Mouse (Mus musculus) hindbrain, postnatal 0 days (tissue): ENCODE data around the gene Zeb2. TPM values are rescaled to one million over a fixed set of nuclear protein-coding genes. Genes with fewer than 3 reads are reported as not detected.

Source experiments
- ATAC-seq: fragments of 200-750 bp; cut with Nextera tagmentation; 2 replicates; pipeline ENCODE4 v1.8.0; 2017; ENCODE audit warnings: mild to moderate bottlenecking, moderate TSS enrichment, moderate library complexity
- DNase-seq: peaks from one replicate; pipeline ENCODE4 v3.0.0-alpha.2; 2015; ENCODE audit warnings: low spot score
- H3K27ac ChIP-seq: fragments of 300-500 bp; sonication (generic); 2 replicates; pipeline ENCODE4 v1.5.1; 2014; ENCODE audit warnings: mild to moderate bottlenecking
- H3K27me3 ChIP-seq: fragments of 300-500 bp; sonication (generic); 2 replicates; pipeline ENCODE4 v1.6.1; 2014; ENCODE audit warnings: low read length, mixed read lengths; ENCODE audit not compliant: insufficient read depth
- H3K36me3 ChIP-seq: fragments of 300-500 bp; sonication (generic); 2 replicates; pipeline ENCODE4 v1.6.1; 2014; ENCODE audit warnings: low read length, mixed read lengths; ENCODE audit not compliant: insufficient read depth
- H3K4me1 ChIP-seq: fragments of 300-500 bp; sonication (generic); 2 replicates; pipeline ENCODE4 v1.6.1; 2014; ENCODE audit warnings: antibody characterized with exemption, low read length, mixed read lengths; ENCODE audit not compliant: insufficient read depth
- H3K4me2 ChIP-seq: fragments of 300-500 bp; sonication (generic); 2 replicates; pipeline ENCODE4 v1.6.1; 2014; ENCODE audit warnings: low read depth, mild to moderate bottlenecking, low read length, moderate library complexity, mixed read lengths
- H3K4me3 ChIP-seq: fragments of 300-500 bp; sonication (generic); 2 replicates; pipeline ENCODE4 v1.5.1; 2014; ENCODE audit warnings: low read length
- H3K9ac ChIP-seq: fragments of 300-500 bp; sonication (generic); replicated peaks from 2 replicates; pipeline ENCODE4 v1.6.1; 2014; ENCODE audit warnings: mild to moderate bottlenecking, low read length, moderate library complexity, mixed read lengths
- H3K9me3 ChIP-seq: fragments of 300-500 bp; sonication (generic); 2 replicates; pipeline ENCODE4 v1.6.1; 2016; ENCODE audit warnings: low read length, mixed read lengths
- CTCF ChIP-seq: IDR thresholded peaks from 2 replicates; pipeline ENCODE4 v1.5.1; 2016; ENCODE audit warnings: antibody characterized with exemption, control low read depth, low read depth
- WGBS: fragments of 180-500 bp; shearing (Covaris S2); extraction: QIAGEN DNeasy Blood & Tissue Kit; methylation state at CpG from one replicate; pipeline ENCODE4 v1.1.7; 2014; 5-methylcytosine and 5-hydroxymethylcytosine counted together
- polyA plus RNA-seq: library from polyadenylated mRNA; unstranded; fragments of >200 nt; fragmentation: Nextera tagmentation; extraction: Ambion mirVana; gene quantifications from 2 replicates; pipeline ENCODE4 v1.2.1, GENCODE M21; 2015
- total RNA-seq: library from RNA; depleted of rRNA; stranded (reverse); fragments of >200 nt; gene quantifications from 2 replicates; pipeline ENCODE4 v1.2.3, GENCODE M21; 2014

The Zeb2 gene
- total and polyA plus RNA-seq, 2 experiments from 2014 or later: 21.4 to 52.0 TPM

- Histone ChIP-seq H3K27ac (no peak overlapping the region), H3K4me2 (no peak overlapping the region), H3K36me3 (no peaks in the 10 kb centered on the region), H3K27me3 (no peaks in the 10 kb centered on the region), H3K9ac (no peak overlapping the region), H3K4me3 (no peak overlapping the region), H3K9me3 (no peaks in the 10 kb centered on the region), H3K4me1 (no peaks in the 10 kb centered on the region)
- DNase-seq (no peak), ATAC-seq (no peak)
- 94% methylated on average over 4 of the region's 4 CpGs for WGBS
- no peak for TF ChIP-seq CTCF
Measured at GRCm38 (mm10) chr2:45133225-45133624, 16.0 kb upstream of the Zeb2 start.

DNA sequence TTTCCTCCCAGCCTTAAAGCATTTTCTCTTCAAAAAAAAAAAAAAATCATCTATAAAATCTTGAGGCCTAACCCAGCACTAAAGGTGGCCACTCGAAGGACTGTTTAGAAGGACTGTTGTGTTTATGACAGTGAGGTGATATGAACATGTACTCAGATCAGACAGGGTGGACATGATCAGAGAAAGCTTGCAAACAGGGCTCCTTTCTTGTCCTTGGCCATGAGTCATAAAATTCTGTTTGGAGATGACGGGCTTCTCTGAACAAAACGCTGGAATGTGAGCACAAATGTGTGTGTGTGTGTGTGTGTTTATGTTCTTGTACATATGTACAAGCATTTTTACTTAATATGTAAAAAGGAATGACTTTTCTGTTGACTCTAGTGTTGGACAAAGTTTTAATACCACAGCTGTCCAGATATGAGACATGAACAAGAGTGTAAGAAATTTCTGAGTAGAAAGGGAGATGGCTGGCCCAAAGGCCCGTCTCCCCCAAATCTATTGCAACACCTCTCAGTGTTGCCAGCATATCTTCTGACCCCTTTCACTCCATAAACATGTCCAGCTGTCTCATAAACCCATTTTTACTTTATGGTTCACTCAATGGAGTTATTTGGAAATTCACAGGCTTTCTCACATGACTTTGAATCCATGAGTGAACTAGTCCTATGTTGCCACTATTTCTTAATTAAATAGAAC, 13.4 kb upstream of the Zeb2 start:
- Histone ChIP-seq H3K9ac (no peak overlapping the region), H3K4me1 (no peaks in the 10 kb centered on the region), H3K4me3 (no peak overlapping the region), H3K27ac (no peak overlapping the region), H3K27me3 (no peaks in the 10 kb centered on the region), H3K4me2 (no peak overlapping the region), H3K36me3 (no peaks in the 10 kb centered on the region), H3K9me3 (no peaks in the 10 kb centered on the region)
- WGBS: 91% methylated on average over 4 of the region's 4 CpGs
- ATAC-seq (no peak), DNase-seq (no peak)
- no peak for TF ChIP-seq CTCF

GRCm38 (mm10) chr2:45129556-45129955, 12.4 kb upstream of the Zeb2 start:
- no peak for ATAC-seq
- Histone ChIP-seq H3K27me3 (no peaks in the 10 kb centered on the region), H3K9ac (no peak overlapping the region), H3K9me3 (no peaks in the 10 kb centered on the region), H3K4me1 (no peaks in the 10 kb centered on the region), H3K36me3 (no peaks in the 10 kb centered on the region), H3K27ac (no peak overlapping the region), H3K4me3 (no peak overlapping the region), H3K4me2 (no peak overlapping the region)
- 34% methylated on average over 6 of the region's 6 CpGs for WGBS
- TF ChIP-seq CTCF: no peak
- no peak for DNase-seq

GRCm38 (mm10) chr2:45128696-45129095, 11.5 kb upstream of the Zeb2 start:
- H3K9me3 ChIP-seq: no peaks in the 10 kb centered on the region
- H3K9ac ChIP-seq: no peak overlapping the region
- TF ChIP-seq CTCF: no peak
- 100% methylated on average over 2 of the region's 2 CpGs for WGBS
- no peak overlapping the region for H3K4me2 ChIP-seq
- H3K27me3 ChIP-seq: no peaks in the 10 kb centered on the region
- no peaks in the 10 kb centered on the region for H3K36me3 ChIP-seq
- H3K4me3 ChIP-seq: no peak overlapping the region
- no peak overlapping the region for H3K27ac ChIP-seq
- no peak for ATAC-seq
- no peaks in the 10 kb centered on the region for H3K4me1 ChIP-seq
- DNase-seq: no peak

DNA sequence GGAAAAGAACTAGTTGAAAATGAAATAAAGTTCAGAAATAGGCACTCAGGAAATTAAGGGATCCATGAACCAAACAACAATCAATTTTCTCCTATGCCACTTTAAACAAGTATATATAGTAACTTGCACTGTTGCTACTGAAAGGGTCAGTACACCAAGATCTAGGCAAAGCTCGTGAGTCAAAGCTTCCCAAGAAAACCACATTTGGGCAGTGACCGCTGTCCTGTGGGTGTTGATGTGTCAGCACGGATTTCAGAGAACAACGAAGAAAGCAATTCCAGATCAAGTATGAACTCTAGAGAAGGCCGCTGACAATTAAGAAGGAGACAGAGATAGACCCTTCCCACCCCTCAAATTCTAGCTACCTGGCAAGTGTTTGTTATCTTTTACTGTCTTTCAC, 9.2 kb upstream of the Zeb2 start:
- Histone ChIP-seq H3K9ac (no peak overlapping the region), H3K4me1 (no peaks in the 10 kb centered on the region), H3K4me2 (no peak overlapping the region), H3K9me3 (no peaks in the 10 kb centered on the region), H3K4me3 (no peak overlapping the region), H3K27me3 (no peaks in the 10 kb centered on the region), H3K36me3 (no peaks in the 10 kb centered on the region), H3K27ac (no peak overlapping the region)
- no peak for TF ChIP-seq CTCF
- 90% methylated on average over 5 of the region's 5 CpGs for WGBS
- no peak for DNase-seq
- ATAC-seq: no peak

GRCm38 (mm10) chr2:45125181-45125580, 8.0 kb upstream of the Zeb2 start:
- H3K9me3 ChIP-seq: no peaks in the 10 kb centered on the region
- ATAC-seq: no peak
- no peak overlapping the region for H3K4me3 ChIP-seq
- no peak overlapping the region for H3K4me2 ChIP-seq
- TF ChIP-seq CTCF: no peak
- H3K9ac ChIP-seq: no peak overlapping the region
- no peaks in the 10 kb centered on the region for H3K36me3 ChIP-seq
- H3K27me3 ChIP-seq: no peaks in the 10 kb centered on the region
- H3K27ac ChIP-seq: no peak overlapping the region
- no peak for DNase-seq
- H3K4me1 ChIP-seq: no peaks in the 10 kb centered on the region
- 80% methylated on average over 4 of the region's 4 CpGs for WGBS

GRCm38 (mm10) chr2:45123490-45123889, 6.3 kb upstream of the Zeb2 start:
- DNase-seq: no peak
- H3K4me3 ChIP-seq: no peak overlapping the region
- no peak overlapping the region for H3K4me2 ChIP-seq
- no peaks in the 10 kb centered on the region for H3K36me3 ChIP-seq
- no peak overlapping the region for H3K27ac ChIP-seq
- no peaks in the 10 kb centered on the region for H3K4me1 ChIP-seq
- H3K27me3 ChIP-seq: no peaks in the 10 kb centered on the region
- H3K9me3 ChIP-seq: no peaks in the 10 kb centered on the region
- ATAC-seq: no peak
- H3K9ac ChIP-seq: no peak overlapping the region
- TF ChIP-seq CTCF: no peak
- WGBS: 66% methylated on average over 5 of the region's 5 CpGs
